Mouse (Mus musculus): ENCODE data around the gene Asic3.

Gene Asic3

GRCm38 (mm10) chr5:24387264-24388241, 25.6 kb upstream of the Asic3 start:
- in situ Hi-C loops (cut with MboI, MseI), result loop anchor here (25.0 kb wide), 1 partner anchor 1000 kb away; no protein-coding TSS in a partner anchor

- in situ Hi-C loops (cut with MboI, MseI), result loop anchor here (25.0 kb wide), 1 partner anchor 1001 kb away; no protein-coding TSS in a partner anchor
Observed at GRCm38 (mm10) chr5:24388246-24388915, 24.8 kb upstream of the Asic3 start.

GRCm38 (mm10) chr5:24389011-24389657, 24.1 kb upstream of the Asic3 start:
- in situ Hi-C loops (cut with MboI, MseI), result loop anchor here (25.0 kb wide), 1 partner anchor 1002 kb away; no protein-coding TSS in a partner anchor

- in situ Hi-C loops (cut with MboI, MseI), result loop anchor here (25.0 kb wide), 1 partner anchor 1002 kb away; no protein-coding TSS in a partner anchor
Observed at GRCm38 (mm10) chr5:24389658-24390020, 23.6 kb upstream of the Asic3 start.

- in situ Hi-C loops (cut with MboI, MseI), result loop anchor here (25.0 kb wide), 1 partner anchor 1005 kb away; no protein-coding TSS in a partner anchor
Observed at GRCm38 (mm10) chr5:24391864-24392263, 21.3 kb upstream of the Asic3 start, which contains the start of gene Atg9b. Gene Atg9b, minus strand, starts transcription at chr5:24392143.

GRCm38 (mm10) chr5:24392724-24393123, 20.5 kb upstream of the Asic3 start:
- in situ Hi-C loops (cut with MboI, MseI), result loop anchor here (25.0 kb wide), 1 partner anchor 1005 kb away; no protein-coding TSS in a partner anchor

- in situ Hi-C loops (cut with MboI, MseI), result loop anchor here (25.0 kb wide), 1 partner anchor 1006 kb away; no protein-coding TSS in a partner anchor
Observed at GRCm38 (mm10) chr5:24393392-24393997, 19.7 kb upstream of the Asic3 start, which contains the start of gene Abcb8. Gene Abcb8, plus strand, starts transcription at chr5:24393663.

- in situ Hi-C loops (cut with MboI, MseI), result loop anchor here (25.0 kb wide), 1 partner anchor 1007 kb away; no protein-coding TSS in a partner anchor
Observed at GRCm38 (mm10) chr5:24394165-24394894, 18.9 kb upstream of the Asic3 start.

GRCm38 (mm10) chr5:24396254-24396653, 16.9 kb upstream of the Asic3 start:
- in situ Hi-C loops (cut with MboI, MseI), result loop anchor here (5.0 to 25.0 kb wide), 2 partner anchors 964 to 1009 kb away; partner anchors contain the start of gene Kmt2e

- in situ Hi-C loops (cut with MboI, MseI), result loop anchor here (5.0 to 25.0 kb wide), 2 partner anchors 967 to 1012 kb away; partner anchors contain the start of gene Kmt2e
Observed at GRCm38 (mm10) chr5:24399686-24400085, 13.5 kb upstream of the Asic3 start.

GRCm38 (mm10) chr5:24400362-24400761, 12.8 kb upstream of the Asic3 start:
- in situ Hi-C loops (cut with MboI, MseI), result no loop called here

- in situ Hi-C loops (cut with MboI, MseI), result no loop called here
Observed at GRCm38 (mm10) chr5:24400911-24401605, 12.1 kb upstream of the Asic3 start.

GRCm38 (mm10) chr5:24401969-24402368, 11.2 kb upstream of the Asic3 start:
- in situ Hi-C loops (cut with MboI, MseI), result no loop called here

GRCm38 (mm10) chr5:24404594-24405360, 8.4 kb upstream of the Asic3 start:
- in situ Hi-C loops (cut with MboI, MseI), result no loop called here

- in situ Hi-C loops (cut with MboI, MseI), result no loop called here
Observed at GRCm38 (mm10) chr5:24405389-24405876, 7.8 kb upstream of the Asic3 start.

GRCm38 (mm10) chr5:24408651-24409050, 4.5 kb upstream of the Asic3 start:
- in situ Hi-C loops (cut with MboI, MseI), result no loop called here

- in situ Hi-C loops (cut with MboI, MseI), result no loop called here
Observed at GRCm38 (mm10) chr5:24409466-24409865, 3.7 kb upstream of the Asic3 start.

- in situ Hi-C loops (cut with MboI, MseI), result no loop called here
Observed at GRCm38 (mm10) chr5:24412063-24412462, 1.1 kb upstream of the Asic3 start.

All from T-helper 1 cell (primary cell).